Mouse (Mus musculus): ENCODE results near the gene Epn2.

Epn2 gene

DNA sequence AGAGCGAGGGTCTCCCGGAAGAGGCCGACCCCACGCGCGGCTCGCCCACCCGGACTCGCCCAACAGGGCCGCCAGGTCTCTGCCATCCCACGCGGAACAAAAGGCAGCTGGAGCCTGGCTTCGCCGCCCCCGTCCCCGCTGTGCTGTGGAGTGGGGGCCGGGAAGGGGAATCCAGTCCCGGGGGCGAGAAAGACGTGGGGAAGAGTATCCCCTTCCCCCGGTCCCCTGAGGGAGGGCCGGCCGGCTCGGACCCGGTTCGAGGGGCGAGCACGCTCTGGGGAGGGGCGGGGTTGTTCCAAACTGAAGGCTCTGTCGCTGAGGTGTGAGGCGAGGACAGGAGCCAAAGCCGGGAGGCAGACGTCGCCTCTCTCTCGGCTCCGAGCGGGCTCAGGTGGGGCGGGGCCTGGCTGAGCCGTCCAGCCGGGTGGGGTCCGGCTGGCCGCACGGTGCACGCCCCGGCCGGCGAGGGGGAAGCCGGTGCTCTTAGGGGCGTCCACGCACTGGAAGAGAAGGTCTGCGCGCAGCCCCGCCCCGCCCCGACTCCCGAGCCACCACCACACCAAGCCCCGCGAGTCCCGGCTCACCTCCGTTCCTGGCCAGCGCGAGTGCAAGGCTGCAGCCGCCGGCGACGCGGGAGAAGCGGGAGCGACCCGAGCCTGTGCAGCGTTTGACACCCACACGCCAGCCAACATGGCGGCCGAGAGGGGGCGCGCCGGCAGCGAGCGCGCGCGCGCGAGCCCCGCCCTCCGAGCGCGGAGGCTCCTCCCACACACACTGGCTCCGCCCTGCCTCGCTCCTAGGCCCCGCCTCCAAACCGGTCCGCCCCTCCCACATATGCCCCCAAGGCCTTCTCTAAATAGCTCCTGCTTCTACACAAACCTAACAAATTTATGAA lies at the start of gene Epn2:
Gene Epn2, minus strand, starts transcription at position 705 of the 895 bp plus-strand sequence.
- peak; percentile 70 for DNase-seq (ENCODE audit: low read depth, low spot score)

DNA sequence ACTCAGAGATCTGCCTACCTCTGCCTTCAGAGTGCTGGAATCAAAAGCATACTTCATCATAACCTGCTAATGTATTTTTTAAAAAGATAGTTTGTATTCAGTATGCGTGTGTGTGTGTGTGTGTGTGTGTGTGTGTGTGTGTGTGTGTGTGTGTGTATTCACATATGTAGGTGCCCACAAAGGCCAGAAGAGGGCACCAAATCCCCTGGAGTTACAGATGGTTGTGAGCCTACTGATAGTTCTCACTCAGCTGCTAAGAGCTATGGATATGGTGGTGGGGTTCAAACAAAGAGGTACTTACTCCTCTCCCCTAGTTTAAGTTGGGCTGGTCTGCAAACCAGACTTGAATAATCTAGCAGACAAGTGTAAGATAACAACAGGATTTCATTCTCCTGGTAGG lies 47.0 kb upstream of the Epn2 start:
- no peak for DNase-seq (ENCODE audit: low read depth, low spot score)

DNA sequence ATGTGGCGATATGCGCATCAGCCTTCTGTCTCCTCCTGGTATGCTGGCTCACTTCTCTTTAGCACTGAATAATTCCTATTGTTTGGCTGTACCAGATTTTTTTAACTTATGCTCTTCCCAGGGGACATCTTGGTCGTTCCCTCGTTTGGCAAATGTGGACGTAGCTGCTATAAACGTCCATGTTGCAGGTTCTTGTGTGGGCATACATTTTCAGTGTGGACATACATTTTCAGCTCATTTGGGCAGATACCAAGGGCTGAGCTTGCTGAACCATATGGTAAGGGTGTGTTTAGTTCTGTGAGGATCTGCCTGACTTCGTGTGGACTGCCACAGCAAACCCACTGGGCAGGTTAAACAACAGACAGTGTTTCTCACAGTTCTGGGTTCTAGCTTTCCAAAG lies 45.6 kb upstream of the Epn2 start:
- no peak for DNase-seq (ENCODE audit: low read depth, low spot score)

DNA sequence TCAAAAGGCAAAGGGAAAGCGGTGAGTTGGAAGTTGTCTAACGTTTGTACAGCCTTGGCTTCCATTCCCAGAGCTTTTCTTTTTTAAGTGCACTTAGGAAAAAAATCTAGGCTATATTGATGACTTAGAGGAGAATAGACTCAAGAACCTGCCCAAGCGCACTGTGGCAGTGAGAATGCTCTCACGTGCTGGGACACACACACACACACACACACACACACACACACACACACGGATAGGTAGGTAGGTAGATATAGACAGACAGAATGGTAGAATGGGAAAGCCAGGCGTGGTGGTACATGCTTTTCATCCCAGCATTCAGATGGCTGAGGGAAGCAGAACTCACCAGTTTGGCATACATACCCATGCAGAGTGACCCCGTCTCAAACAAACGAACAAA lies 41.3 kb upstream of the Epn2 start:
- DNase-seq (ENCODE audit: low read depth, low spot score), result no peak

DNA sequence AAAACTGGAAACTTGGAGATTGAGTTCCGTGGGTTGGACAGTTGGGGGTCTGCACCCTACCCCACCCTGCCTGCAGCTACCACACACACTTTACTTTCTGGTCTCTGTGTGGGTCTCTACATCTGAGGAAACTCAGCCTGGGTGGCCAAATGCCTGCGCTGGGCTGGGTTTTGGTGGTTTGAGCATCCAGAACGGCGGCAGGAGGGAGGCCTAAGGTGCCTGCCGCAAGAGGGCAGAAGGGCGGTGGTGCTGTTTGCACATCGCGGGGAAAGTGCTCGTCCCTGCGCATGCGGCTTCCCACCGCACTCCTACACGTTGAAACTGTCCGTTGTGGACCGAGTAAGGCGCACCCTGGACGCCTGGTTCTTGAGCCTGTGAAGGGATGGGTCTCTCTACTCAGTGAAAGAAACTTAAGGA lies 40.8 kb upstream of the Epn2 start:
- DNase-seq (ENCODE audit: low read depth, low spot score), result peak; percentile 72

DNA sequence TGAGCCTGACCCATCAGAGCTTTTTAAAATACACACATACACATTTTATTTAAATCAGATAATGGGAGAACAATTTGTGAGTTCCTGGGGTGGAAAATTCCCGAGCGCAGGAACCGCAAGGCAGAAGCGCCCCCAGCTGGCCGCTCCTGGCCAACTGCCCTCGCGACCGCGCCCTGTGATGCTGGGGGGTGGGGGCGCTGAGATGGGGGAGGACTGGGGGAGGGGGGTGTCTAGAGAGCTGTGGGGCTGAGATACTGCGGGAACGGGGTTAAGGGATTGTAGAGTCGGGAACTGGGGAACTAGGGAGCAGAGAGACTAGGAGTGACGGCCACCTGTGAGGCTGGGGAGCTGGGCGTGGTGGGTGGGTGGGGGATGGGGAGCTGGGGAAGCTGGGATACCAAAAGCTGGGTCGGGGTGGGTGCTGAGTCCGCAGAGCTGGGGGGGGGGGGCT lies 40.3 kb upstream of the Epn2 start:
- no peak for DNase-seq (ENCODE audit: low read depth, low spot score)

DNA sequence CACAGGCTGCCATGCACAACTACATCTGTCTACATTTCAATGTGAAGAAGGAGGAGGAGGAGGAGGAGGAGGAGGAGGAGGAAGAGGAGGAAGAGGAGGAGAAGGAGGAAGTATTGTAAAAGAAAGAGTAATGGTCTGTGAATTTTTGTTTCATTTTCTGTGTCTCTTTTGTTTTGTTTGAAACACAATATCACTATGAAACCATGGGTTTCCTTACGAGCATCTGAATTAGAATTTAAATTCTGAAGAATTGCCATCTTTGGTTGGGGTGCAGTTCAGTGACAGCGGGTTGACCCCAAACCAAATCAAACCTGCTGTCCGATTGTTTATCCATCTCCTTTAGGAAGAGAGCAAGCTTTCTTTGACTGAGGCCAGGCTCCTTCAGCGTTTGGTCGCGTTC lies 39.9 kb upstream of the Epn2 start:
- no peak for DNase-seq (ENCODE audit: low read depth, low spot score)

DNA sequence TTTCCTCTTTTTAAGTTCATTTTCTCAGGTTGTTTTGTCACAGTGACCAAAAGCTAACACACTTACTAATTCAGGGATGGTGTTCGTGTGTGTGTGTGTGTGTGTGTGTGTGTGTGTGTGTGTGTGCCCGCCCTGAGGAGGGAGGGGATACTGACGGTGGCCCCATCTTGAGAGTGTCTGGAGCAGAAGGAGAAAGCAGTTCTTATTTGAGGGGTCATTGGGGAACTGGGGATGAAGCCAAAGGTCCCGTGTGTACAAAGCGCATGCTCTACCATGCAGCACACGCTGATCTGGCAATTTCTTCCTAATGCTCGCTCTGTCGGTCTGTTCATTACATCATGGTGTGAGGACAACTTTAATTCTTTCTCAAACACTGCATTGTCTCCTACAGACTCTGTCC lies 39.1 kb upstream of the Epn2 start:
- no peak for DNase-seq (ENCODE audit: low read depth, low spot score)

DNA sequence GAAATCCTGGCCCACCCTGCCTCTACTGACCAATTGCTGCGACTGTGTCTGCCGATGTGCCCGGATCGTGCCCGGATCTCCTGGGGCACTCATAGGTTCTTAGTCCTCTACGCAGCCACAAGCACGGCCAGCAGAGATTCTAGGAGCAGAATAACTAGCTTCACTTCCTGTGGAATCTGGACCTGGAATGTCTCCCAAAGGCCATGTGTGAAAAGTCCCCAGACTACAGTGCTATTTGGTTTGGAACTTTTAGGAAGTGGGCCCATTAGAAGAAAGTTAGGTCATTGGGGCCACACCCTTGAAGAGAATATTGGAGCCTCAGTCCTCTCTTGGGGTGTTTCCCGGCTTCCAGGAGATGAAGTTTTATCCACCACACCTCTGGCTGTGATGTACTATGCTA lies 38.6 kb upstream of the Epn2 start:
- no peak for DNase-seq (ENCODE audit: low read depth, low spot score)

DNA sequence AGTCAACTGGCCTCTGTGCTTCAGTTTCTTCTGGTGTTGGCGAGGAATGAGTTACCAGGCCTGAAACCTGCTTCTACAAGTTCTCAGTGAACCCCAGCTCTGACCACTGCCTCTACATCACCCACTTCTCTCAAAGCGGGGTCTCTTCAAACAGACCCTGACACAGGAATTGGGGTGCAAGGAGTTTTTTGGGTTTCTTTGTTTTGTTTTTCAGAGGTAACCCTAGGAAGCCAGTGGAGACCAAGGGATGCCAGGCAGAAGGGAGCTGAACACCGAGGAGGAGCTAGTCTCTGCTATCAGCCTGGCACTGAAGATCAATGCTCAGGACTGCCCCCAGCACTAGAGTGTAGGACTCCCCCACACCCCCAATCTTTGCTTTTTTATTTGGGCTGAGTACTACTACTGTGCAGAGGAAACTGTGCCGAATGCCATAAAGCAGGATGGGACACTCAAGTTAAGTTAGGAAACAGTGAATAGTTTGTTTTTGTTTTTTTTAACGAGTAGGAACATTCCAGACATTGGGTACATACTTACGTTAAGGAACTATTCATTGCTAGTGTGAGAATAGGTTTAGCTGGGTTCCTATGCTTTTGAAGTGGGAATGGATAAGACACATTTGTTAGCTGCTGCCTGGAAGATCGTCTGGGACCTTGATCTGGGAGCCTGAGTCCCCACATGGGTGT lies 37.9 kb upstream of the Epn2 start:
- DNase-seq (ENCODE audit: low read depth, low spot score), result no peak

DNA sequence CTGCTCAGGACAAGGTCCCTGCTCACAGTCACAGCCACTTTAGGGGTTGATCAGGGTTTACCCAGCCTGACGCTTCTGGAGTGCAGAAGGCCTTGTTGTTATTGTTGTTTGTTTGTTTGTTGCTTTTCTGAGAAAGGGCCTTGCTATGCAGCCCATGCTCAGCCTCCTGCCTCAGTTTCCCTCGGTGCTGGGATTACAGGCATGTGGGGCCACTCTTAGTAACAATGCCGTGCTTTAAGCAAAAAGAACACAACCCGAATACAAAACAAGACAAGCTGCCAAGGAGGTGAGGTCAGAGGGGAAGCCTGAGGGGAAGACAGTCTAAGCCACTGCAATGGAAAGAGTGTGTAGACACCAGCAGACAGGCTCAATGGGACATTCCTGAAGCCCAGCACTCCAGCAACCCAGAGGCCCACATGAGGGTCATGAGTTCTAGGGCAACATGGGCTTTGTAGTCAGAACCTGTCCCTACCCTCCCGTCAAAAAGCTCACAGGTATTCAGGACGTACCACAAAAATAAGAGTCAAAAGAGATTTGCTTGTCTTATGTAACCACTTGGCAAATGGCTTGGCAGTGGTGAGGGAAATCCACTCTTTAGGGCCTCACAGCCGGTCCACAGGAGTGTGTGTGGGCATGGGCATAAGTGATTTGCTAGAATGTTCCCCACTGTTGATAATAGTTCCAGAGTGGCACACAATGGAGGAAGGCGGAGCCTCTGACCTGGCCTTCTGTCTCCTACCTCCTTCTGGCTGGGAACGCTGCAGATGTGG lies 37.2 kb upstream of the Epn2 start:
- no peak for DNase-seq (ENCODE audit: low read depth, low spot score)

DNA sequence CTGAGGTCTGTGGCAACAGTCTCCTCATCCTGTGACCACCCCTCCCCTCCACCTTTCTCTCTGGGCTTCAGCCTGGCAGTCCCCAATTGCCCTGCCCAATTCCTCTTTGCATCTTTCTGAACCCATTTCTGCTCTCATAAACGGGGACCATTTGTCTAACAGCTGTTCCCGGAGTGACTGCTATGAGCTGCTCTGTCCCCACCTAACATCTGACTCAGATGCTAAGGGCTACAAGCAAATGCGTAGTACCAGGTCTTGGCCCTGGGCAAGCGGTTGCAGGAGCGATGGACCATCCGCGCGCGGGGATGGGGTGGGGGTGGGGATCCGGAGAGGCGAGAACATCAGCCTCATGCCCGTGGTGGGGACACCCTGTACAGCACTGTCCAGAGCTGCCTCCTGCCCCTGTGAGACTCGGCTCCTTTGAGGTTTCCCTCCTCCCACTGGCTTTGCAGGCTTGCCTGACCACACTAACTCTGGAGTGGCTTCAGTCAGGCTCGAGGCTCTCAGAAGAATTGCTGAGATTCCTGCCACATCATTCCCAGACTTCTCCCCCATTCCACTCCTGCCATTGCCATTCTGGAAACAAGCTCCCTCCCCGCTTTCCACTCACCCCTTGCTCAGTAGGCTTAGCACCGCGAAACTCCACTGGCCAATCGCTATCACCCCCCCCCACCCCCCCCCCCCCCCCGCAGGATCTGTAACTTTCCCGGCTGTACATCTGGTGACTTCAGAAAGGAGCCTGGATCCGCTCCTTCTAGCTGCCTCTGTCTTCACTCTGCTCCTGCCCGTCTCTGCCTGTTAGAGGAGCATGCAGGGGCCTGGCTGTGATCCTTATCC lies 36.4 kb upstream of the Epn2 start:
- DNase-seq (ENCODE audit: low read depth, low spot score), result no peak

DNA sequence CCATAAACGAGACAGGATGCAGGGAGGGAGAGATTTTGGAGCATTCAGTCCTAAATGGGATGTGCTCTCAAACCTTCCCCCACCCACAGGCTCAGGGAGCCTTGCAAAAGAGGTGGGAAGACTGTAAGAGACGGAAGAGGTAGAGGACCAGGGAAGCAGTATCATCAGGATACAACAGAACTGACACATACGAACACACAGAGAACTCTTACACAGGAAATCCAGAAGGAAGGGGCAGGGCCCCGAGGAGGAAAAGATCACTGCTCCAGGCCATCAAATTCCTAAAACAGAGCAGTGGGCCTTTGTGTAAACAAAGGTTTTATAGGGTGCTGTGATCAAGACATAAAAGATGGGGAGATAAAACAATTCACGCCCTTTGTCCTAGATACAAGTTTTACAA lies 34.9 kb upstream of the Epn2 start:
- DNase-seq (ENCODE audit: low read depth, low spot score), result no peak

DNA sequence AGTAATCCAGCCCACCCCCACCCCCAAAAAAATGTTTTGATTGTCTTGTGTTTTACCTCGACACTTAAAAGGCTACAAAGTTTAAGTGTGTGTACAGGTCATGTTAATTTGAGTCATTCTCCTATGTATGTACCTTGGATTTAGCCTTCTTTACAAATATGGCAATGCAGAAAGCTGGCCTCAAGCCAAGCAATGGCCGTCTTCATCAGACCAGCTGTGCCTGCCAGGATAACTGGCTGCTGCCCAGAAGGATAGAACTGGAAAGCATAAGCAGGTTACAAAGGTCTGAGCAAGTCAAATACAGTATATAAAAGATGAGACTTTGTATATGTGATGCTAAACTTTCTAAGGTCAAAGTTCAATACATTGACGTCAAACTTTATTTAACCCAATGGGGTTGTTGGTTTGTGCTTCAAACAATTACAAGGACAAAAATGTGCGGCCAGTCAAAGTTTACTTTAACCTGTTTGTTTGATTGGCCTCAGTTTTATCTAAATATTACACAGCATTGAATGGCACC lies 32.7 kb upstream of the Epn2 start:
- no peak for DNase-seq (ENCODE audit: low read depth, low spot score)

DNA sequence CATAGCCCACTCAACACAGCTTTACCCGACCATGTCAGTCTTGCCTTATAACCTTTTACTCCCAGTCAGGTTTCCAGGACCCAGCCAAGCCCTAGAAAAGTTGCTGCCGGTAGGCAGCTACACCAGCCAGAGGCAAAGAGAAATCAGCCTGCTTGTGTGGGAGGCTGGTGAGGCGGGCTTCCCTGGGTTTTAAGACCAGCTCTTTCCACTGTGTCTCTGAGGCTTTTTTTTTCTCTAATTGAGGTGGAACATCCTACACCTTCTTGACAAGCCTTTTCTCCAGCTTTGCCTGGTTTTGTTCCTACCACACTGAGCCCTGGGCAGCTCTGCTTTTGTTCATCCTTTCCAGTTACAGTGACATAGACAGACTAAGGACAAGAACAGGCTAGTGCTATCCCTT lies 31.7 kb upstream of the Epn2 start:
- DNase-seq (ENCODE audit: low read depth, low spot score), result no peak

DNA sequence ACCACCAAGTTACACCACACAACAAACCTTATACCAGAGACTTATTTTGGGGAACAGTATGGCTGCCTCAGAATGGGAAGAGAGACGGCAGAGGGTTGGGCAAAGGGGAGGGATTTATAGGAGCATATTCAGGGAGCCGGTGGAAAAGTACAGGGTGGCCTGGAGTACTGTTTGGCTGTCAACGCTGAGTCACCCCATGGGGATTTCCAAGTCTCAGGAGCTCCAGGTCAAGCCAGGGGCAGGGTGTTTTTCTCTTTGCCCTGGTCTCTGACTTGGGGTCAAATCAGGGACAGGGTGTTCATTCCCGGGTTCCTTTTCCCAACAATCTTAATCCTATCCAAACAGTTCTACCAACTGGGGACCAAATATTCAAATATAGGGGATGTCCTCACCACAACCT lies 28.6 kb upstream of the Epn2 start:
- DNase-seq (ENCODE audit: low read depth, low spot score), result no peak

DNA sequence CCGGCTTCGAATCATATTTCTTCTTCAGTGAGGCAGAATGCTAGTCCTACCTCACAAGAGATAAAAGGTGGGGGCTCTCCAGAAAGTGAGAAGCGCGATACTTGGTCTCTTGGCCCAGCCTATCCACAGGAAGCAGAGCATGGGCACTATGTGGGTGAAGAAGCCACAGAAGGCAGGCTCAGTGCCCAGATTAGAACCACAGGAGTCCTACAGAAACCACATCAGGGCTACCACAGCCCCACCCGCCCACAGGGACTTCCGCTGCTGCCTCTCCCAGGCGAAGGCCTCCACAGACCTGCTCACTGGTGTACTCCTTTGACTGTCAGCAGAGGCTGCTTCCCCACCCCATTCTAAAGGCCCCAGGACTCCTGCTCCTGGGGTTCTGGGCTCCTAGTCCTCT lies 23.2 kb upstream of the Epn2 start:
- DNase-seq (ENCODE audit: low read depth, low spot score), result peak; percentile 89

DNA sequence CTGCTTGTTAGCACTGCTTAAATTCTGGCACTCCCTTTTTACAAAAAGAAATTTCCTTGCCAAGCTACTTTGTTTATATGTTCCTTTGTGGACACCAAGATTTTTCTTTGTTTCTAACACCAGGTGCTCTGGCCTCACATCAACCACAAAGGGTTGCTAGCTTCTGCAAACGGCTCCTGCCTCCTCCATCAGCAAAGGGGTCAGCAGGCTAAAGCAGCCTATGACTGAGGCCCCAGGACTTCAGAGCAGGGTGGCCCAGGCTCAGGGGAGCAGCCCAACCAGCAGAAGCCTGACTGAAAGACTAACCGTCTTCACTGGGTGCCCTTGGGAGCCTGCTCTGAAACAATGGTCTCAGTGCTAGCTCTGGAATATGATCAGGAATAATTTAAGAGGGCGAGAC lies 22.0 kb upstream of the Epn2 start:
- DNase-seq (ENCODE audit: low read depth, low spot score), result no peak

DNA sequence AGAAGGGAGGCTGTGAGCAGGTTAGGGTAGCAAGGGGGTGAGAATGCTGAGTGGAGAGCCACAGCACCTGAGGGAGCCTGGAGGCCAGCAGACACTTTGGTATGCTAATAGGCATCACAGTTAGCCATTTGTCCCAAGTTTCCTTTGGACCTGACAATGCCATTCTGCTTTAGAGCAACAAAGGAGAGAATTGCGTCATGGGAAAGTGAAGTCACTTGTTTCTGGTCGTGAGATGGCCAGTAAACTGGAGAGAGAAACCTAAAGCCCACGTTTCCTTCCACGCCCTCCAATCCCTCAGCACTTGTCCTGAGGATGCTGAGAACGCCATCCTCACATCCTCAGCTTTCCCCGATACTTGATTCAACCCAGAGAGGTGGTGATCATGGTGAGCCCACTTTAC lies 18.9 kb upstream of the Epn2 start:
- no peak for DNase-seq (ENCODE audit: low read depth, low spot score)

DNA sequence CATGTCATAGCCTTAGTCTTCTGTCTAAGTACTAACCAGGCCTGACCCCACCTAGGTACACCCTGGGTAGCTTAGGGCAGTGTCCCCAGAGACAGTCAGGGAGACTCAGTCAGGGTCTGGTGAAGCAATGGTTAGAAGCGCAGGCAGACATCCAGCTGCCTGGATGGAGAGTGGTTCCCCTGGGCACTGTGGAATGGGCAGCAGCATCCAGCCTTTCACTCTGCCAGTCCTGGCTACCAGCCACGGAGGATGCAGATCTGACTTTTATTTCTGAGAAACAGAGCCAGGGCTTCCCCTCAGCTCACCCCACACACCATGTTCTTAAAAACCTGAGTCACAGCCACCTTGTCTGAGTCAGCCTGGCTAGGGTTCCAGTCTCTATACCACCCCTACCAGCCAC lies 18.0 kb upstream of the Epn2 start:
- no peak for DNase-seq (ENCODE audit: low read depth, low spot score)

DNA sequence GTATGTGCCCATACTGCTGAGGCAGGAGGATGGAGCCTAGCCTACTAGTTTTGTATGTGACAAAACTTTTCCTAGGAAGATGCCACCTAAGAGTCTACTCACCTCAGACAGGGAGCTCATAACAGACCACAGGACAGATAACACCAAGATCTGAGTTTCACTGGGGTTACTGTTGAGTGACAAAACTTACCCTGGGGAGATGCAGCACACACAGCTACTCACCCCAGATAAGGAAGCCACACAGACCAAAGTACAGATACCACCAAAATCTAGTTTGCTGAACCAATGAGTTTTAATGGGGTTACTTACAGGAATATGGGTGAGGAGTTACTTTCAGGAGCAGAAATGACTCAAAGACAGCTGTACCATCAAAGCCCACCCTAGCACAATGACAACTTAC lies 13.6 kb upstream of the Epn2 start:
- DNase-seq (ENCODE audit: low read depth, low spot score), result no peak

All from CD4-positive helper T cell, adult 2 months (primary cell).